Mouse (Mus musculus): ENCODE results near the gene Xpc.

DNA sequence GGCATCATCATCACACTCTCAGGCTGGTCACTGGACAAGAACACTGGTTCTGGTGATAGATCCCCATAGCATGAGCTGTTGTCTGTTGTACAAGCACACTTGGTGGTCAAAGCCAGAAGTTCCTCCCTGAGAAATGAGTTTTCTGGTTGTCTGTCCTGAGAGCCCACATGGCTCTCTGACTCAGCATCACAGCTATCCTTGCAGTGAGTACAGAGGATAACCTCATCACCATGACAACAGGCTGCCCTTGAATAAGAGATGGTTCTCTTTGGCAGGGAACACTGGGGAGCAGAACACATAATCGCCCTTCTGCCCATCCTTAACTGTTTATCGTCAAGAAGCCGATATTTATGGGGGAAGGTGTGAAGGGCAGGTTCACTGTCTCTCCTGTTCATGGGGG lies 70.4 kb downstream of the Xpc start:
- no peak for TF ChIP-seq POLR2A (IDR thresholded peaks at IDR 0.05; ENCODE audit: control insufficient read depth in 1 of 2, insufficient read depth in 1 of 2, low read depth in 1 of 2, low read length in 2 of 2, poor library complexity in 1 of 2)
- no peak for TF ChIP-seq MEF2A (IDR thresholded peaks at IDR 0.05; ENCODE audit: extremely low read depth, insufficient replicate concordance, low read depth, low read length, poor library complexity, severe bottlenecking)
- no peak for TF ChIP-seq ETS1 (IDR thresholded peaks at IDR 0.05; ENCODE audit: low read depth, low read length)
- no peak for TF ChIP-seq ZC3H11A (IDR thresholded peaks at IDR 0.05; ENCODE audit: low read depth, low read length)
- no peak for TF ChIP-seq CHD1 (IDR thresholded peaks at IDR 0.05; ENCODE audit: low read depth, low read length)
- TF ChIP-seq MAFK (IDR thresholded peaks at IDR 0.05; ENCODE audit: borderline replicate concordance, low read depth, low read length): no peak
- TF ChIP-seq CTCF (IDR thresholded peaks at IDR 0.05 in 2 of 3, conservative IDR thresholded peaks at IDR 0.05 in 1 of 3; ENCODE audit: control insufficient read depth in 1 of 3, insufficient read depth in 1 of 3, low read depth in 2 of 3, low read length in 3 of 3, poor library complexity in 1 of 3, severe bottlenecking in 1 of 3): no peak
- TF ChIP-seq GATA1 (IDR thresholded peaks at IDR 0.05; ENCODE audit: low read depth, low read length): no peak
- TF ChIP-seq EP300 (IDR thresholded peaks at IDR 0.05; ENCODE audit: low read depth in 1 of 2, low read length in 2 of 2): no peak
- TF ChIP-seq E2F4 (IDR thresholded peaks at IDR 0.05; ENCODE audit: borderline replicate concordance, low read depth, low read length): no peak
- TF ChIP-seq TAL1 (IDR thresholded peaks at IDR 0.05; ENCODE audit: low read length): no peak
- no peak for TF ChIP-seq NELFE (IDR thresholded peaks at IDR 0.05; ENCODE audit: low read depth, low read length)
